Mouse (Mus musculus) retina, postnatal 7 days (tissue): ENCODE measurements around the gene Hes7.

ENCODE experiments used
- DNase-seq: peaks from one replicate; pipeline ENCODE4 v3.0.0-alpha.2; 2012; ENCODE audit warnings: low read depth, low spot score

Gene Hes7

GRCm38 (mm10) chr11:69117737-69118695 lies 2.2 kb upstream of the Hes7 start:
- DNase-seq: no peak

- DNase-seq: peak; percentile 91
These were observed 1.4 kb upstream of the Hes7 start for GRCm38 (mm10) chr11:69118765-69119164.

DNA sequence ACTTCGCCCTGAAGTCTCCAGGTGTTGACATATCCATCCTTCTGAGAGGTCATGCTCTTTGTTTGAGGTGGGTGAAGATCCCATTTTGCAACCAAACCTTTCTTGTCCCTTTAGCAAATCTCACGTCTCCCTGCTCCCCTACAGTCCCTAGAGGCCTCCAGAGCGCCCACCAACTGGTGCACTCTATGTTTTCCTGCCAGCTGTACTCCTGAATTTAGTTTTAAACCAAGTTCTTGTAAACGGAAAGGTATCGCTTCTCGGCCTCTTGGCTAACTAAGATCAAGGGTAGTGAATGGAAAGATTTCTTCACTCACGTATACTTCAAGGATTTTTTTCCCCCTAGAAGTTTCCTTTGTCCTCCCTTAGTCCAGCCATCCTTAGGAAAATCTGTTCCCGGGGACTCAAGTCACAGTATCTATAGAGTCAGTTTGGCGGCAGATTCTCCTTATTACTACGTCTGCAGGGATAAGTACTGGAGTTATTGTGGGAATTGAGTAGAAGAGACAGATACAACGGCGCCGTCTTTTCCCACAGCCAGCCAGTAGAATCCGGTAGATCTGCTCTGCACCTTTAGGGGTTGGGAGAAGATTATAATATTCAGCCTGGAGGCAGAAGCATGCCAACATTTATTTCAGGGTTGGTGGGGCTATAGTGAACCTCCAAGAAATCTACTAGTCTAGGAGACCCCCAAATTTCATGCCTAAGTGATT lies 603 bp upstream of the Hes7 start:
- DNase-seq: no peak

DNA sequence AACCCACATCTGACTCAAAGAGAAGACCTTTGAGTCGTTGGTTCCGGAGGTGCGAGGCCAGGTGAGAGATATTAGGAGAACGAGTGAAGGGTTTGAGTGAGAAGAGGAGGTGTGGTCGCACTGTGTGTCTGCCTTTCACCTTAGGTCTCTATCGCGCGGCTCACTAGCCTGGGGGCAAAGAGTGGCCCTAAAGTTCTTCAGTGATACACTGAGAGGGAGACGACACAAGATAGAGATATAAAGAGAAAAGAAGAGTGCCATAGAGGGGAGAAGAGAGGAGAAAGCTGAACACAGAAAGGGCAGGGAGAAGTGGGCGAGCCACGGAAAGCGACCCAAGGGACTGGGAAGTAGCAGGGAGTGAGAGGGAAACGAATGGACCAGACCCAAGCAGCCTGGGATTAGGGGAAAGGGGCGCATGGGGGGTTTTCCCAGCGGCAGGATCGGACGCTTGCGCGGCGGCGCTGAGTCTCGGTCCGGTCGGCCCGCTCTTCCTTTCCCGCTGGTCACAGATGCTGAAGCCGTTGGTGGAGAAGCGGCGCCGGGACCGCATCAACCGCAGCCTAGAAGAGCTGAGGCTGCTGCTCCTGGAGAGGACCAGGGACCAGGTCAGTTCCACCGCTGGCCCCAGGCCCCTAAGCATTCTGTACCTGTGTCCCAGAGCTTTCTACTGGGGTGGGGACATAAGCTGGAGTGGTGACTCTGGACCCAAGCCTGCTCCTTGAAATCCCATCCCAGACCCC lies 967 bp downstream of the Hes7 start:
- DNase-seq: no peak

DNA sequence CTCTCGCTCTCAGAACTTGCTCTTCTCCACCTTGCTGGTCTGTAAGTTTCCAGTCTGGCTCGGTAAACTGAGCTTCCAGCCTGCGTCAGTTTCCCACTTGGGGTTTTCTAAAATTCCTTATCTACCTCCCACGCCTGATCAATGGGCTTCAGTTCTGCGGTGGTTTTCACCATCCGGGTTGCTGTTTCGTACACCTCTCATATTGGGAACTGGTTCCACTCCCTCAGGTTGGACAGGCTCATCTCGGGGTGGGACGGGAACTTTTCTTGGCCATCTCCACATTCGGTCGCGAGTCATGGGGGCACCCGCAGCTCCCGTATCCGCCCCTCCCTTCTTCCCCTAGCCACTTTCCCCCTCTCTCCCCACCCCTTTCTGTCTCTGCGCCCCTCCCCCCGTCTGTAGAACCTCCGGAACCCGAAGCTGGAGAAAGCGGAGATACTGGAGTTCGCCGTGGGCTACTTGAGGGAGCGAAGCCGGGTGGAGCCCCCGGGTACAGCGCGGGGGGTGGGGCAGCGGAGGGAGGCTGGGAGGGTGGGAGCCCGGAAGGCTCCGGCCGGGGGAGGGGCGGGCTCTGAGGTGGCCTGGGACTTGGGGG lies 1.6 kb downstream of the Hes7 start:
- DNase-seq: no peak

DNA sequence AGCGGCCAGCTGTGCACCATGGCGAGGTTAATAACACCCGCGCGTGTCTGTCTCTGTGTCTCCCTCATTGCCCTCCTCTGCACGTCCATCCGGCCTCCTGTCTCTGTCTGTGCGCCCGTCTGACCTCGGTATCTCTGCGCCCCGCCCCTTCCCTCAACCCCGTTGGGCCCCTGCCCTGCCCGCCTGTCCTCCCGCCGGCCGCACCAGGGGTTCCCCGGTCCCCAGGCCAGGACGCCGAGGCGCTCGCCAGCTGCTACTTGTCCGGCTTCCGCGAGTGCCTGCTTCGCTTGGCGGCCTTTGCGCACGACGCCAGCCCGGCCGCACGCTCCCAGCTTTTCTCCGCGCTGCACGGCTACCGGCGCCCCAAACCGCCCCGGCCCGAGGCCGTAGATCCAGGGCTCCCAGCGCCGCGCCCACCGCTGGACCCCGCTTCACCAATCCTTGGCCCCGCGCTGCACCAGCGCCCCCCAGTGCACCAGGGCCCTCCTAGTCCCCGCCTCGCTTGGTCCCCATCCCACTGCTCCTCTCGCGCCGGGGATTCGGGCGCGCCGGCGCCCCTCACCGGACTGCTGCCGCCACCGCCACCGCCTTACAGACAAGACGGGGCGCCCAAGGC lies 2.2 kb downstream of the Hes7 start, which contains the start of gene 9130213A22Rik:
Gene 9130213A22Rik (minus strand): TSS at position 254 of the 616 bp plus-strand sequence.
- peak; percentile 84 for DNase-seq

- peak; percentile 85 for DNase-seq
These were observed 3.0 kb downstream of the Hes7 start for GRCm38 (mm10) chr11:69123056-69123692.

GRCm38 (mm10) chr11:69123693-69124497 lies 3.7 kb downstream of the Hes7 start:
- peak; percentile 75 for DNase-seq

DNA sequence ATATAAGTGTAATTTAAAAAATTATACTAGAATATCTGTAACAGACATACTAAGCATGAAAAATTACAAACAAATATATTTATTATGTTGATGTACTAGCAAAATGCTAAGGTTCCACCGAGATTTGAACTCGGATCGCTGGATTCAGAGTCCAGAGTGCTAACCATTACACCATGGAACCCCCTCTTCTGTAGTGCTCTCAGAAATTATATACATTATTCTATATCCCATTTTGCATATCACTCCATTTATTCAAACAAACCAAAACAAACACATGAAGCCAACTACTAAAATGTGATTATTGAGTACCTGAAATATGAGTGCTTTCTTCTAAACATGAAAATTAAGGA lies 4.3 kb downstream of the Hes7 start:
- peak; percentile 68 for DNase-seq

DNA sequence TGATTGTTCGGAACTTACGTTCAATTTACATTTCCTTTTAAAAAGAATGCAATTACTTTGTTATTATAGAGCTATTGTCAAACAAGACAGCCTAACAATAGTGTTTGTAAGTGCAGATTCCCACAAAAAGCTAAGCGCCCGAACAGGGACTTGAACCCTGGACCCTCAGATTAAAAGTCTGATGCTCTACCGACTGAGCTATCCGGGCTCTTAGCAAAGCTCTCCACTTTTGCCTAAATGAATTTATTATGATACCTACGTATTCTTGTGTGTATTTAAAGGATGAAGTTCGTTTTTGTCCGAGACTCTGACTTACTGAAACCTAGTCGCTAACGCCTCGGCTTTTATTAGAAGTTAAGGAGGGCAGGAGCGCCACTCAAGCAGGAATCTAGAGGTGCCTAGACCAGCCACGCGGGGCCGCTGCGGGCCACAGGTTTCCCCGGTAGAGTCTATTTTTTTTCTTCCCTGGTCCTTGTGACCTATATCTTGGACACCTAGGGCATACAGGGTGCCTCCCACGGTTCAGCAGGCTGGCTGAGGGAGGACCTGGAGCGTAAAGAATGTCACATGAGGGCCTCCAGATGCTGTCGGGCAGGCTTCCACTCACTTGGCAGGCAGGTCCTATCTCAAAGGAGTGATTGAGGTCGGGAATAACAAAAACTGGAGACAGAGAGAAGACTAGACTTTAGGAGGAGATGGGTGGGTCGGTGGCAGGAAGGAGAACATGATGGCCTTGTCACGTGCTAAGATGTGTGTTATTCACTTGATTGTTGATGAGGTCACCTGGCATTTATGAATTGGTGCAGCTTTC lies 5.0 kb downstream of the Hes7 start:
- peak; percentile 78 for DNase-seq

DNA sequence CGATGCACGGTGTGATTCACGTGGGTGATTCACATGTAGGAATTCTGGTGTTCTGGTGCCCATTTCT lies 5.5 kb downstream of the Hes7 start, which contains the start of gene Aloxe3:
Gene Aloxe3 (plus strand): TSS at position 45 of the 67 bp plus-strand sequence.
- DNase-seq: no peak

DNA sequence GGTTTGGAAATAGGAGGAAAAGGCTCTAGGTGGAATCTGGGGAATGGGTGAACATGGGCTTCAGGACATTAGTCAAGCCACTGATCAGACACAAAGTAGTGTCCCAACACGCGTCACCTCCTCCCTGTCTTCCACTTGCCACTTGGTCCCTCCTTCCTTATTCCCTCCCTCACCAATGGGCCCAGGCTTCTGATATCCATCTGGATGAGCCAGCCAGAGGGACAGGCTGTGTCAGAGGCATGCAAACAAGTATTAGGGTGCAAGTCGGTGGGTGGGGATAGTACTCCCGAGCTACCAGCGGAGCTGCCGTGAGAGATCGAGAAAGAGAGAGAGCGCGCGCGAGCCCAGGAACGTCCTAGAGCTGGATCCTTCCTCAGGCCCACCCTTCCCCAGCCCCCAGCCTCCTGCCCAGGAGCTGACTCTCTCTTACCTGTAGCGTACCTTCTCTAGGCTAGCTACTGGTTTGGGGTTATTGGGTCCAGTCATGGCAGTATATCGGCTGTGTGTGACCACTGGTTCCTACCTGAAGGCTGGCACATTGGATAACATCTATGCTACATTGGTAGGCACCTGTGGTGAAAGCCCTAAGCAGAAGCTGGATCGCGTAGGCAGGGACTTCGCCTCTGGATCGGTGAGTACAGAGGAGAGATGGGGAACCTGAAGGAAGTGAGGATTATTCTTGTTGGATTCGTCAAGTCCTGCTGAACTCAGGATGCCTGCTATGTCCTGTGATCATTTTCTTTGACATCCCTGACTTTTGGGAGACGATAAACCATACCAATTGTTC lies 5.9 kb downstream of the Hes7 start:
- no peak for DNase-seq

DNA sequence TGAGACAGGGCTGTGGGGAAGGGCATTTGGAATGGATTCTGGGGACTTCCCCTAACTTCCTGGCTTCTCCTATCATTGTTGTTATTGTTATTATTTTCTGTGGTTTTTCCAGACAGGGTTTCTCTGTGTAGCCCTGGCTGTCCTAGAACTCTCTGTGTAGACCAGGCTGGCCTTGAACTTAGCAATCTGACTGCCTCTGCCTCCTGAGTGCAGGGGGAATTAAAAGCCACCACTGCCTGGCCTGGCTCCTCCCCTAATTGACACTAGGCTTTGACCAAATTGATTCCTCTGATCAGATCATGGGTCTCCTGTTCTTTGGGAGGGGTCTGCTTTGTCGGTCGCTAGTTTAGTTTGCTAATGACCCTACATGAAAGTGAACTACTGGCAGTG lies 6.5 kb downstream of the Hes7 start:
- no peak for DNase-seq

DNA sequence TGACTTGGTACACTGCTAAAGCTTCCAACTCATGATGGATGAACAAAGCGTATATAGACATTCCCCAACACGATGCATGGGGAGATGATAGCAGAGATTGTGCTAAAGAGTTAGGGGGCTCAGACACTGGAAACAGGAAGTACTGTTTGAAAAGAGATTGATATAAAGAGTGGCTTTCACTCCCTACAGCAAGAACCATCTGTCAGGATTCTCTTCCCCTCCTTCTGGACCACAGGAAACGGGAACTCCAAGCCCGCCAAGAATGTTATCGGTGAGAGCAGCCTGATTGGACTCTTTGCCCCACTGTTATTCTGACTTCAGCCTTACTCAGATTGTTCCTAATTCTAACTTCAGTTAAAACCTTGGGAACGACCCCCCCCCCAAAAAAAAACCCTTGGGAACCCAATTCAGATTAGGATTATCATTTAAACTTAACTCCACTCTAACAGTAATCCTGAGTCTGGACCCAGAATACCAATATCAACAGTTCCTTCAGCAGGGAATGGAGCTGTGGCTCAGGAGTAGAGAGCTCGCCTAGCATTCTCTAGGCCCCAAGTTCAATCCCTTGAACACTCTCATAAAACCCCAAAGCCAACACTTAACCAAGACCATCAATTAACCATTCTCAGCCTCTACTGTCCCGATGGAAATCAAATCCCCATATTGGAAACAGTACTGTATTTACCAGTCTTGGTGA lies 8.4 kb downstream of the Hes7 start:
- DNase-seq: no peak

DNA sequence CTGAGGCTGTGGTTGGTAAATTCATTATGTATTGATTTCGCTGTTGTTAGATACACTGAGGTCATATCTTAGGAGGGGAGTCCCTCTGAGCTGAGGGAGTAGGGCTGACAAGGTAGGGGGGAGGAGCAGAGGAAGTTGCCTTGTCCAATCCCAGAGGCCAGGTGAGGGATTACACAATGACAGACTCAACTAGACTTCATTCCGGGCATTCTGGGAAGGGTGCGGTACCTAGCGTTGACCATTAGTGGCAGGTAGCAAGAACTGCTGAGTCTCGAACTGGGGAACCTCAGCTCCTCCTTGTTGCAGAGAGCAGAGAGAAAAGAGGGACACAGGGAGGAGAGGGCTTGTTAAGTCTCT lies 13.3 kb downstream of the Hes7 start:
- no peak for DNase-seq

DNA sequence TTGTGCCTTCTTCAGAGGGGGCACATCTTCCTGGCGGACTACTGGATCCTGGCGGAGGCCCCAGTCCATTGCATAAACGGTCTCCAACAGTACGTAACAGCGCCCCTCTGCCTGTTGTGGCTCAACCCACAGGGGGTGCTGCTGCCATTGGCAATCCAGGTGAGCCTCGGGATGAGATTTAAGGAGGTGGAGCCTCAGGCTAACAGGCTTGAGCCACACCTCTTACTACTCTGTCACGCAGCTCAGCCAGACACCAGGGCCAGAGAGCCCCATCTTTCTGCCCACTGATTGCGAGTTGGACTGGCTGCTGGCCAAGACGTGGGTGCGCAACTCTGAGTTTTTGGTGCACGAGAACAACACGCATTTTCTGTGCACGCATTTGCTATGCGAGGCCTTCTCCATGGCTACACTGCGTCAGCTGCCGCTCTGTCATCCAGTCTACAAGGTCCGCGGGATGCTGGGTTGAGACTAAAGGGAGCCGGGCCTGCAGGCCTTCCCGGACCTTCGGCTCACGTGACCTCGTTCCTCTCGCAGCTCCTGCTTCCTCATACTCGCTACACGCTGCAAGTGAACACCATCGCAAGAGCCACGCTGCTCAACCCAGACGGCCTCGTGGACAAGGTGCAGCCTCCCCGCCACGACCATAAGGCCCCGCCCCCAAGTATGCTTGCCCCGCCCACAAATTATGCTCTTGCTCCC lies 13.9 kb downstream of the Hes7 start:
- DNase-seq: no peak

DNA sequence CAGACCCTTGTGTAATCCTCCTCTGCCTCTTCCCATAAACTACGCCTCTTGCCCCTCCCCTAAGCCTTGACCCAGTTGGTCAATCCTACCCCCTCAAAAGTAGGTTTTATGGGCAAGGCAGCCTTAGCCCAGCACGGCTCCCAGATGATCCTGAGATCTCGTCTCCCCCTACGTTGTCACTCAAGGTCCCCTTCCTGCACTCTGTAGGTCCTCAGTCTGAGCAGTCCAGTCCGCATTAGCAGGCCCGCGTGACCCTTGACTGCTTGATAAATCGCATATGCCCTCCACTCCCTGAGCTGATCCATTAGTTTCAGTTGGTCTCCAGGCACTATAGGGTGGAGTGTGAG lies 14.4 kb downstream of the Hes7 start:
- no peak for DNase-seq

GRCm38 (mm10) chr11:69135361-69135760 lies 15.2 kb downstream of the Hes7 start:
- DNase-seq: no peak
